Mouse (Mus musculus) lung, adult 2 months (tissue): Measurements from ENCODE around the gene Zswim9. TPM values are rescaled to one million over a fixed set of nuclear protein-coding genes. Genes with fewer than 3 reads are reported as not detected.

Source experiments
- DNase-seq: peaks from one replicate; pipeline ENCODE4 v3.0.0; 2022
- H3K4me1 ChIP-seq: fragments of 200-500 bp; 2 replicates; pipeline ENCODE4 v1.6.1; 2011; ENCODE audit warnings: low read length; ENCODE audit not compliant: control insufficient read depth, insufficient read depth
- H3K4me3 ChIP-seq: fragments of 200-500 bp; replicated peaks from 2 replicates; pipeline ENCODE3; 2011; ENCODE audit warnings: low read depth, mild to moderate bottlenecking, control low read depth, low read length; ENCODE audit errors: extremely low read depth
- CTCF ChIP-seq: fragments of 200-500 bp; IDR thresholded peaks from 2 replicates; pipeline ENCODE4 v1.5.1; 2011; ENCODE audit warnings: mild to moderate bottlenecking, low read length, control low read depth; ENCODE audit not compliant: insufficient read depth
- POLR2A ChIP-seq: fragments of 200-500 bp; IDR thresholded peaks from 2 replicates; pipeline ENCODE4 v1.6.1; 2011; ENCODE audit warnings: low read depth, mild to moderate bottlenecking, control low read depth, low read length, borderline replicate concordance; ENCODE audit errors: extremely low read depth
- WGBS: fragments of 180-500 bp; shearing (Covaris S2); methylation state at CpG from one replicate; pipeline ENCODE4 v1.1.7; 2018; 5-methylcytosine and 5-hydroxymethylcytosine counted together
- polyA plus RNA-seq: library from polyadenylated mRNA; depleted of rRNA; stranded (reverse); fragments of >200 nt; gene quantifications from 2 replicates; pipeline ENCODE4 v1.2.3, GENCODE M21; 2012; rRNA removed

Zswim9 gene
- polyA plus RNA-seq, 1 experiment: 6.0 TPM

- 98% methylated on average over 16 of the region's 16 CpGs for WGBS
- Histone ChIP-seq H3K4me3 (peak within 1 kb of the TSS; percentile 84), H3K4me1 (peaks cover 2% of the 10 kb centered on the region)
- TF ChIP-seq CTCF (no peak), POLR2A (no peak)
- no peak for DNase-seq
Measured at GRCm38 (mm10) chr7:13277081-13277480, 1.4 kb downstream of the Zswim9 start, which contains the start of gene Lig1. TSS of gene Lig1 (plus strand) at chr7:13277283.

- Histone ChIP-seq H3K4me1 (no peaks in the 10 kb centered on the region; the same call in 1 of the 2 replicates), H3K4me3 (no peak overlapping the region)
- no peak for DNase-seq
- 48% methylated on average over 1 of the region's 1 CpGs for WGBS
- TF ChIP-seq CTCF: no peak
- no peak for TF ChIP-seq POLR2A
Measured at GRCm38 (mm10) chr7:13271704-13272103, 6.8 kb downstream of the Zswim9 start.

- Histone ChIP-seq H3K4me1 (no peaks in the 10 kb centered on the region; the same call in 1 of the 2 replicates), H3K4me3 (no peak overlapping the region)
- 64% methylated on average over 11 of the region's 11 CpGs for WGBS
- no peak for TF ChIP-seq CTCF
- no peak for TF ChIP-seq POLR2A
- DNase-seq: no peak
Measured at GRCm38 (mm10) chr7:13269394-13269793, 9.1 kb downstream of the Zswim9 start.

- H3K4me3 ChIP-seq: no peak overlapping the region
- no peak for TF ChIP-seq POLR2A
- no peak for TF ChIP-seq CTCF
- WGBS: 56% methylated on average over 4 of the region's 4 CpGs
- DNase-seq: no peak
- H3K4me1 ChIP-seq: no peaks in the 10 kb centered on the region; the same call in 1 of the 2 replicates
Measured at GRCm38 (mm10) chr7:13268749-13269260, 9.7 kb downstream of the Zswim9 start.

GRCm38 (mm10) chr7:13264396-13264795 is 14.1 kb downstream of the Zswim9 start:
- no peak for TF ChIP-seq POLR2A
- TF ChIP-seq CTCF: no peak
- H3K4me1 ChIP-seq: no peaks in the 10 kb centered on the region; the same call in 1 of the 2 replicates
- WGBS: 49% methylated on average over 2 of the region's 2 CpGs
- DNase-seq: no peak
- no peak overlapping the region for H3K4me3 ChIP-seq

GRCm38 (mm10) chr7:13263851-13264250 is 14.7 kb downstream of the Zswim9 start:
- TF ChIP-seq POLR2A (no peak), CTCF (no peak)
- Histone ChIP-seq H3K4me3 (no peak overlapping the region), H3K4me1 (no peaks in the 10 kb centered on the region)
- 83% methylated on average over 5 of the region's 5 CpGs for WGBS
- DNase-seq: no peak

GRCm38 (mm10) chr7:13260746-13261700 is 17.5 kb downstream of the Zswim9 start:
- Histone ChIP-seq H3K4me1 (no peaks in the 10 kb centered on the region), H3K4me3 (no peak overlapping the region)
- no peak for DNase-seq
- TF ChIP-seq CTCF (no peak), POLR2A (no peak)
- 48% methylated on average over 50 of the region's 50 CpGs for WGBS

GRCm38 (mm10) chr7:13212720-13213119 is 65.8 kb downstream of the Zswim9 start, which contains the start of gene Vmn1r89:
TSS of gene Vmn1r89 (plus strand) at chr7:13213020.
- DNase-seq: no peak
- no peak for TF ChIP-seq POLR2A
- TF ChIP-seq CTCF: no peak
- no peak within 1 kb of the TSS for H3K4me3 ChIP-seq
- no peaks in the 10 kb centered on the region for H3K4me1 ChIP-seq

Other genes starting within 250 kb of the Zswim9 start
- gene Chmp2a, start 243.9 kb downstream of the Zswim9 start, polyA plus RNA-seq: 68.5 and 93.5 TPM in 2 replicates
- gene Ube2m, start 240.4 kb downstream of the Zswim9 start, polyA plus RNA-seq: 82.5 and 143 TPM in 2 replicates
- 2.3 and 2.5 TPM in 2 replicates for gene Mzf1, start 224.0 kb downstream of the Zswim9 start, polyA plus RNA-seq
- gene Vmn1r85, start 183.5 kb downstream of the Zswim9 start, polyA plus RNA-seq: not detected in 2 replicates
- not detected in 2 replicates for gene Vmn1r86, start 158.8 kb downstream of the Zswim9 start, polyA plus RNA-seq
- not detected in 2 replicates for gene Vmn1r87, start 138.6 kb downstream of the Zswim9 start, polyA plus RNA-seq
- gene Vmn1r88, start 119.2 kb downstream of the Zswim9 start, polyA plus RNA-seq: not detected in 2 replicates
- gene Vmn1r89, start 65.7 kb downstream of the Zswim9 start, polyA plus RNA-seq: not detected in 2 replicates
- gene Lig1, start 1.4 kb downstream of the Zswim9 start, polyA plus RNA-seq: 4.4 and 4.7 TPM in 2 replicates
- 0.05 and 0.12 TPM in 2 replicates for gene Pla2g4c, start 45.9 kb upstream of the Zswim9 start, polyA plus RNA-seq
- not detected in 2 replicates for gene Cabp5, start 119.4 kb upstream of the Zswim9 start, polyA plus RNA-seq
- gene Bsph1, start 172.1 kb upstream of the Zswim9 start, polyA plus RNA-seq: not detected in 2 replicates